15 mouse cellular contexts compared by ENCODE assay signal in genomic region chr17:28824896-28825295, GRCm38 (mm10). TPM values are rescaled to one million over a fixed set of nuclear protein-coding genes. Genes with fewer than 3 reads are reported as not detected.
DNase-seq lines count a peak whose midpoint lies in the region; ATAC-seq and TF ChIP-seq lines count a peak whose summit lies in the region.
"Had no signal": no experiment of that assay in that cellular context is flagged by ENCODE, and none has a peak within 500 bp of the region (broad histone marks: within the 10 kb centered on the region; RNA-seq: fewer than 3 reads in every experiment).

No protein-coding gene starts in this region.

- no peak overlapping the region for H3K4me3 ChIP-seq in heart, embryonic 12.5 days
- no peak overlapping the region for H3K4me3 ChIP-seq in left cerebral cortex, adult 2 months
- no peak overlapping the region for H3K4me3 ChIP-seq in intestine, embryonic 16.5 days (ENCODE audit: low read length)
- H3K4me3 ChIP-seq in forebrain, embryonic 16.5 days (replicated peaks; ENCODE audit: low read length) = no peak overlapping the region

- no peaks in the 10 kb centered on the region for H3K27me3 ChIP-seq in heart, embryonic 12.5 days (replicated peaks)
- H3K27me3 ChIP-seq in intestine, embryonic 16.5 days (replicated peaks; ENCODE audit: control insufficient read depth, insufficient read depth, low read length) = no peaks in the 10 kb centered on the region
- H3K27me3 ChIP-seq in forebrain, embryonic 16.5 days (replicated peaks; ENCODE audit: control insufficient read depth, insufficient read depth, low read length) = no peaks in the 10 kb centered on the region

- 70% methylated on average over 6 of the region's 6 CpGs for WGBS in heart, embryonic 12.5 days
- 74% methylated on average over 6 of the region's 6 CpGs for WGBS in intestine, embryonic 16.5 days
- 87% methylated on average over 6 of the region's 6 CpGs for WGBS in forebrain, embryonic 16.5 days

- H3K27ac ChIP-seq in heart, embryonic 12.5 days (ENCODE audit: poor library complexity, severe bottlenecking) = peak overlapping the region; percentile 49
- H3K27ac ChIP-seq in left cerebral cortex, adult 2 months = peak overlapping the region; percentile 37
- peak overlapping the region; percentile 57; the same call in 1 of the 2 replicates for H3K27ac ChIP-seq in intestine, embryonic 16.5 days (ENCODE audit: low read length)
- H3K27ac ChIP-seq in forebrain, embryonic 16.5 days (ENCODE audit: low read length) = no peak overlapping the region

- TF ChIP-seq CTCF in left cerebral cortex, adult 2 months (IDR thresholded peaks at IDR 0.05) = no peak

- H3K4me1 ChIP-seq in heart, embryonic 12.5 days (replicated peaks) = peaks cover 33% of the 10 kb centered on the region
- peaks cover 18% of the 10 kb centered on the region for H3K4me1 ChIP-seq in intestine, embryonic 16.5 days (ENCODE audit: control insufficient read depth, insufficient read depth, low read length)
- no peaks in the 10 kb centered on the region for H3K4me1 ChIP-seq in forebrain, embryonic 16.5 days (replicated peaks; ENCODE audit: control insufficient read depth, insufficient read depth, low read length)

- H3K36me3 ChIP-seq in heart, embryonic 12.5 days = peaks cover 97% of the 10 kb centered on the region
- peaks cover 31% of the 10 kb centered on the region for H3K36me3 ChIP-seq in intestine, embryonic 16.5 days (ENCODE audit: control insufficient read depth, insufficient read depth, low read length)
- H3K36me3 ChIP-seq in forebrain, embryonic 16.5 days (ENCODE audit: control insufficient read depth, insufficient read depth) = peaks cover 43% of the 10 kb centered on the region

- no peaks in the 10 kb centered on the region for H3K9me3 ChIP-seq in heart, embryonic 12.5 days (replicated peaks)
- no peaks in the 10 kb centered on the region for H3K9me3 ChIP-seq in intestine, embryonic 16.5 days (ENCODE audit: control insufficient read depth, low read length)
- H3K9me3 ChIP-seq in forebrain, embryonic 16.5 days (ENCODE audit: control insufficient read depth, low read length) = no peaks in the 10 kb centered on the region

- no peak for ATAC-seq in heart, embryonic 12.5 days (ENCODE audit: insufficient number of reproducible peaks, low FRiP score)
- ATAC-seq in intestine, embryonic 16.5 days = no peak
- no peak for ATAC-seq in forebrain, embryonic 16.5 days
- ATAC-seq: activated CD4-positive, CD25-positive, alpha-beta regulatory T cell, adult 4 months; forebrain, postnatal 0 days; lung, postnatal 0 days had no signal

- H3K9ac ChIP-seq in heart, embryonic 12.5 days = peak overlapping the region; percentile 13; the same call in 1 of the 2 replicates
- peak overlapping the region; percentile 30 for H3K9ac ChIP-seq in intestine, embryonic 16.5 days (ENCODE audit: low read depth, low read length)
- no peak overlapping the region for H3K9ac ChIP-seq in forebrain, embryonic 16.5 days (replicated peaks; ENCODE audit: low read depth, low read length)
- H3K9ac ChIP-seq: forebrain, postnatal 0 days had no signal

- intact Hi-C loops in heart, postnatal 36 days (cut with DNase I) = no loop called here
- intact Hi-C loops in left cerebral cortex, adult 2 months (cut with DNase I) = no loop called here
- intact Hi-C loops in left cerebral cortex, postnatal 4 days (cut with DNase I) = no loop called here

- DNase-seq in heart, postnatal 36 days = no peak
- DNase-seq in left cerebral cortex, adult 2 months (ENCODE audit: extremely low spot score in 1 of 2, low spot score in 2 of 2) = peak; percentile 34 to 39
- no peak for DNase-seq in left cerebral cortex, postnatal 4 days
- DNase-seq in right cerebral cortex, postnatal 36 days (ENCODE audit: low spot score in 2 of 2) = peak; percentile 58 to 73
- DNase-seq in adrenal gland, postnatal 4 days (ENCODE audit: low spot score in 2 of 2) = no peak
- DNase-seq: forebrain, postnatal 0 days; kidney, adult 9 months; thymus, postnatal 4 days had no signal

- H3K4me2 ChIP-seq in heart, embryonic 12.5 days = peak overlapping the region; percentile 39
- H3K4me2 ChIP-seq in intestine, embryonic 16.5 days (ENCODE audit: low read depth, low read length) = no peak overlapping the region
- no peak overlapping the region for H3K4me2 ChIP-seq in forebrain, embryonic 16.5 days (ENCODE audit: low read length)
- H3K4me2 ChIP-seq: midbrain, embryonic 11.5 days had no signal

RNA-seq across cellular contexts. Expression of gene Brpf3, which starts 24.0 kb away (rescaled TPM):
- polyA plus RNA-seq in heart, embryonic 12.5 days (2016; fragmentation: Nextera tagmentation; extraction: Ambion mirVana) = 13.2 and 15.4 TPM in 2 replicates
- total RNA-seq in heart, postnatal 36 days (2021) = 10 to 100 TPM; 15.9 to 17.3 TPM
- 10 to 100 TPM; 49.1 to 49.5 TPM for total RNA-seq in left cerebral cortex, adult 2 months (2021)
- 10 to 100 TPM; 40.4 to 41.5 TPM for total RNA-seq in left cerebral cortex, postnatal 4 days (2021)
- 16.6 and 21.4 TPM in 2 replicates for polyA plus RNA-seq in intestine, embryonic 16.5 days (2015; fragmentation: Nextera tagmentation; extraction: Ambion mirVana)
- polyA plus RNA-seq in forebrain, embryonic 16.5 days (2015; fragmentation: Nextera tagmentation; extraction: Ambion mirVana) = 7.1 and 8.5 TPM in 2 replicates
- 10 to 100 TPM; 81.7 to 89.0 TPM for total RNA-seq in adrenal gland, postnatal 4 days (2021)

RNA-seq across cellular contexts. Expression of gene Pnpla1, which starts 33.3 kb away (rescaled TPM):
- polyA plus RNA-seq in heart, embryonic 12.5 days (2016; fragmentation: Nextera tagmentation; extraction: Ambion mirVana) = 0.05 TPM in 1 of 2 replicates, not detected in the other
- not detected for total RNA-seq in heart, postnatal 36 days (2021)
- under 1 TPM; 0.61 to 0.66 TPM for total RNA-seq in left cerebral cortex, adult 2 months (2021)
- total RNA-seq in left cerebral cortex, postnatal 4 days (2021) = under 1 TPM; 0.22 to 0.42 TPM
- 1.7 and 1.9 TPM in 2 replicates for polyA plus RNA-seq in intestine, embryonic 16.5 days (2015; fragmentation: Nextera tagmentation; extraction: Ambion mirVana)
- polyA plus RNA-seq in forebrain, embryonic 16.5 days (2015; fragmentation: Nextera tagmentation; extraction: Ambion mirVana) = not detected in 2 replicates
- under 1 TPM; 0.06 to 0.11 TPM for total RNA-seq in adrenal gland, postnatal 4 days (2021)
- total RNA-seq: forebrain, postnatal 0 days had no signal
- polyA plus RNA-seq: activated CD4-positive, CD25-positive, alpha-beta regulatory T cell, adult 4 months; C2C12; midbrain, embryonic 11.5 days had no signal

RNA-seq across cellular contexts. Expression of gene Mapk13, which starts 55.8 kb away (rescaled TPM):
- polyA plus RNA-seq in heart, embryonic 12.5 days (2016; fragmentation: Nextera tagmentation; extraction: Ambion mirVana) = 3.2 and 3.9 TPM in 2 replicates
- total RNA-seq in heart, postnatal 36 days (2021) = under 1 TPM in 1 of 2 experiments, not detected in 1; 0.19 TPM
- 1 to 10 TPM; 1.6 to 1.7 TPM for total RNA-seq in left cerebral cortex, adult 2 months (2021)
- under 1 TPM; 0.72 to 0.83 TPM for total RNA-seq in left cerebral cortex, postnatal 4 days (2021)
- 259 and 260 TPM in 2 replicates for polyA plus RNA-seq in intestine, embryonic 16.5 days (2015; fragmentation: Nextera tagmentation; extraction: Ambion mirVana)
- polyA plus RNA-seq in forebrain, embryonic 16.5 days (2015; fragmentation: Nextera tagmentation; extraction: Ambion mirVana) = 0.47 and 1.1 TPM in 2 replicates
- 10 to 100 TPM; 72.1 to 75.4 TPM for total RNA-seq in adrenal gland, postnatal 4 days (2021)
- polyA plus RNA-seq: activated CD4-positive, CD25-positive, alpha-beta regulatory T cell, adult 4 months; C2C12 had no signal

Comparison
In these comparisons a context has a peak if more than half of its experiments do, and no peak if none do; other contexts are left out.
1. DNase-seq: peak in left cerebral cortex, adult 2 months (2 of 2) and right cerebral cortex, postnatal 36 days (2 of 2); none in heart, postnatal 36 days (0 of 2), left cerebral cortex, postnatal 4 days (single experiment) and adrenal gland, postnatal 4 days (0 of 2).
2. RNA of gene Mapk13, which starts 55.8 kb away (total RNA-seq): 72.1 to 75.4 TPM in adrenal gland, postnatal 4 days; 1.6 to 1.7 TPM in left cerebral cortex, adult 2 months, 0.72 to 0.83 TPM in left cerebral cortex, postnatal 4 days and 0.19 TPM in heart, postnatal 36 days; every median in the first group is over 10 times any median in the second.